Mouse (Mus musculus): ENCODE results near the gene Wdr74.

DNA sequence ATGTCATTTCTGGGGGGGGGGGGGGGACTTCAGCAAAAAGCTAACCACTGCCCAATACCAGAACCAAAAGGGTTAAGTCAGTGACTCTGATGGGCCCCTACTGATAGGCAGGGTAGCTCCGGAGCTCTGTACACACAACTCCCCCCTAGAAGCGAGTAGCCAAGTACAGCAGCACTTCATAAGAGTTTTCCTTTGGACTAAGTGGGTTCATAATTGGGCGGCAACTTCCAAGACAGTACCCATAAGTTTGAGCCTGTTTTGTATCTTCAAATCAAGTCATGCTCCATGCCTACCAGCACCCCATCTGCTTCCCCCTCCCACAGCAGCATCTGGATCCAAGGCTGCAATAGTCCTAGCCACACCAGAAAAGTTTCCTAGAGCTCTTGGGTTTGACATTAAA lies 20.0 kb downstream of the Wdr74 start:
- TF ChIP-seq POLR2A (IDR thresholded peaks at IDR 0.05; ENCODE audit: low read depth, low read length) (no peak), CTCF (conservative IDR thresholded peaks at IDR 0.05; ENCODE audit: insufficient read depth, insufficient read length, low read depth, low read length) (no peak)
